Mouse (Mus musculus) limb, embryonic 15.5 days (tissue): ENCODE results near the gene Ttc19. TPM values are rescaled to one million over a fixed set of nuclear protein-coding genes. Genes with fewer than 3 reads are reported as not detected.
"Not testable (repeated sequence)": the region's sequence is repeated elsewhere in the genome, so short reads cannot be mapped to it uniquely, and the experiment has no call there.

Experiments used
- ATAC-seq: fragments of 200-750 bp; cut with Nextera tagmentation; 2 replicates; pipeline ENCODE4 v1.8.0; 2017; ENCODE audit warnings: low read depth, moderate TSS enrichment; ENCODE audit not compliant: insufficient number of reproducible peaks, low FRiP score, low TSS enrichment
- H3K27ac ChIP-seq: fragments of 300-500 bp; sonication (generic); 2 replicates; pipeline ENCODE4 v1.5.1; 2015; ENCODE audit warnings: moderate library complexity, mild to moderate bottlenecking, inconsistent platforms
- H3K27me3 ChIP-seq: fragments of 300-500 bp; sonication (generic); 2 replicates; pipeline ENCODE4 v1.6.1; 2015; ENCODE audit warnings: inconsistent platforms
- H3K36me3 ChIP-seq: fragments of 300-500 bp; sonication (generic); 2 replicates; pipeline ENCODE4 v1.6.1; 2015; ENCODE audit warnings: inconsistent platforms
- H3K4me1 ChIP-seq: fragments of 300-500 bp; sonication (generic); 2 replicates; pipeline ENCODE4 v1.6.1; 2015; ENCODE audit warnings: inconsistent platforms
- H3K4me2 ChIP-seq: fragments of 300-500 bp; sonication (generic); 2 replicates; pipeline ENCODE4 v1.6.1; 2015; ENCODE audit warnings: mild to moderate bottlenecking, inconsistent platforms
- H3K4me3 ChIP-seq: fragments of 300-500 bp; sonication (generic); 2 replicates; pipeline ENCODE4 v1.5.1; 2015; ENCODE audit warnings: mild to moderate bottlenecking, inconsistent platforms
- H3K9ac ChIP-seq: fragments of 300-500 bp; sonication (generic); 2 replicates; pipeline ENCODE4 v1.6.1; 2015; ENCODE audit warnings: inconsistent platforms
- H3K9me3 ChIP-seq: fragments of 300-500 bp; sonication (generic); 2 replicates; pipeline ENCODE4 v1.6.1; 2016; ENCODE audit warnings: inconsistent platforms
- WGBS: fragments of 180-500 bp; shearing (Covaris S2); methylation state at CpG from one replicate; pipeline ENCODE4 v1.1.7; 2015; 5-methylcytosine and 5-hydroxymethylcytosine counted together
- polyA plus RNA-seq: library from polyadenylated mRNA; unstranded; fragments of >200 nt; fragmentation: Nextera tagmentation; extraction: Ambion mirVana; gene quantifications from 2 replicates; pipeline ENCODE4 v1.2.1, GENCODE M21; 2015

Gene Ttc19
- polyA plus RNA-seq, 1 experiment from 2014 or later = 19.1 TPM

DNA sequence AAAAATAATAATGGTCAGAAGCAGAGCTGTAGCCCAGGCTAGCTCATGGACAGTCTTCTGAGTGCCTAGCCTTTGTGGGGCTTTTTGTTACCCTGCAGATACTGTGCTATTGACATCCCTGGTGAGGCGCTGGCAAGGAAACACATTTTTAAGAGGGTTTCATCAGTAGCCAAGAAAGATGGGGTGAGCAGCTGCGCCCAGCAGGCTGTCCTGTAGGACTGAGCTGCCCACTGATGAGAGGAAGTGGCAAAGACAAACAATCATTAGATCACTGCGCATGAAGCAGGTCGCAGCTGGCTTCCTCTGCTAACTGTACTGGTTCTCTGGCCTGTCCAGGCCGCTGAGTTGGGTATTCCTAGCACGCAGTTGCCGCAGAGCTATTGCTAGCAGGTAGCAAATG, 17.7 kb upstream of the Ttc19 start:
- no peak overlapping the region for H3K27ac ChIP-seq
- H3K27me3 ChIP-seq = no peaks in the 10 kb centered on the region

DNA sequence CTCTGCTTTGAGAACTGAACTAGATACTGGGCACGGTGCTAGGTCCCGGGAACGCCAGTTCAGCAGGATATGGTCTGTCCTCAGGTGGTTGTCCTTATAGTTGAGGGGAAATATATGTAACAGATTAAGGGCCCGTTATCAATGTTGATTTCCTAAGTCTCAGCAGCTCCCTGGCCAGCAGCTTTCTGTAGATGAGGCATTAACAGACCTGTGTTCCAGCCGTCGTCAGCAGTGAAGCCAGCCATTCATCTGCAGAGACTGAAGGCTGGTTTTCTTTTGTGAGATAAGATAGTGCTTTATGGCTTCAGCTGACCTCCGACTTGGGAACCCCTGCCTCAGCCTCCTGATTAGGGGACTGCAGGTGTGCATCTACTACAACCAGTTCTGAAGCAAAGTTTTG, 17.3 kb upstream of the Ttc19 start:
- 63% methylated on average over 7 of the region's 7 CpGs for WGBS
- Histone ChIP-seq H3K36me3 (peaks cover 7% of the 10 kb centered on the region; the same call in 1 of the 2 replicates), H3K27ac (no peak overlapping the region), H3K9me3 (no peaks in the 10 kb centered on the region), H3K27me3 (no peaks in the 10 kb centered on the region), H3K9ac (no peak overlapping the region), H3K4me1 (peaks cover 4% of the 10 kb centered on the region; the same call in 1 of the 2 replicates), H3K4me2 (no peak overlapping the region), H3K4me3 (no peak overlapping the region)
- no peak for ATAC-seq

More for the DNA sequence above, 17.7 kb upstream of the Ttc19 start:
- Histone ChIP-seq H3K9ac (no peak overlapping the region), H3K4me1 (no peaks in the 10 kb centered on the region), H3K36me3 (peaks cover 7% of the 10 kb centered on the region; the same call in 1 of the 2 replicates), H3K4me2 (no peak overlapping the region), H3K9me3 (no peaks in the 10 kb centered on the region), H3K4me3 (no peak overlapping the region)
- ATAC-seq = no peak
- WGBS = 83% methylated on average over 7 of the region's 7 CpGs

DNA sequence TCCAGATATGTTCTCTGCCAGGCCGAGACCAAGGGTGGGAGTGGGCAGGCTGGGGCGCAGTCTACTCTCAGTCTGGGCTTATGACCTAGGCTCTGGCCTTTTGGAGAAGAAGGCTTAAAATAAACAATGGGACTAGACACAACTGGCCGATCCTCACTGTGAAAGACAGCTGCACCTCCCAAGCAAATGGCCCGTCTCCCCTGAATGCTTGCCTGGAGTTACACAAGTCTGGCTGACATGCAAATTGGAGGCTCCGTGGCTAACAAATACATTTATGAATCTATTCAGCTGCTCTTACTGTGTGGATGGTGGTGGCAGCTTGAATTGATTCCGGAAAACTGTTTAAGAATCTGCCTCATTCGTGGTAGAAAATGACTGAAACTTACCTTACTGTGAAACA, 15.6 kb upstream of the Ttc19 start:
- Histone ChIP-seq H3K36me3 (peaks cover 7% of the 10 kb centered on the region; the same call in 1 of the 2 replicates), H3K4me3 (no peak overlapping the region), H3K27me3 (no peaks in the 10 kb centered on the region), H3K9ac (no peak overlapping the region), H3K9me3 (no peaks in the 10 kb centered on the region), H3K4me1 (peaks cover 5% of the 10 kb centered on the region; the same call in 1 of the 2 replicates), H3K27ac (no peak overlapping the region), H3K4me2 (no peak overlapping the region)
- no peak for ATAC-seq
- WGBS = 82% methylated on average over 7 of the region's 7 CpGs

DNA sequence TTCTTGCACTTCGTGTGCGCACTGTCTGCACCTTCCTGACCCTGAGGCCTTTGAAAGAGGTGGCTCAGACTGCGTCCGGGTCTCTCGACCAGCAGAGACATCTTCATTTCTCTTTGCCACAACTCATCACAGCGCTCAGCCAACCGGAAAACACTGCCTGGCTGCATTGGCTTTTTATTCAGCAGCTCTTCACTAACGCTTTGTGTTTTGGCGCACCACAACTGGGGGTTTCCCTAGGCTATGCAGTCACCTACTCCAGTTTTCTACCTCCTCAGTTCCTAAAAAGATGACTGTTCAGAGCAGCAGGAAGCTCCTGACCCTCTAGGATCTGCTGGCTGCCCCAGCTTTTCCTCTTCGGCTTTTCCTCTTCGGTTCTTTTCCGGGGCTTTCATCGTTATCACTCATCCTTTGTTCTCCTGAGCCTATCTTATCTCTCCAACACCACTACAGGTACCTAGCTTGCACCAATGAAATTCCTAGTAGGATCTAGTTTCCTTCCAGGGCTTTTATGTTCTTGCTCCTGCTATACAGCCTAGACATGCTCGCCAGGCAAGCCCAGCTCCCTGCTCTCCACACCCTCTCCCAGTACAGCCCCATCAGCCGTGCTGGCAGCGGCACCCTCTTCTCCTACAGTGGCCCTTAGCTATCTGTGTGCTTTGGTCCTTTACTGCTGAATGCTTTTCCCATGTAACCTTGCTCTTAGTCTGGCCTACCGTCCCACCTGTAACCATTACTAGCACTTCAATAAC, 14.6 kb upstream of the Ttc19 start:
- peaks cover 5% of the 10 kb centered on the region; the same call in 1 of the 2 replicates for H3K4me1 ChIP-seq
- peaks cover 7% of the 10 kb centered on the region; the same call in 1 of the 2 replicates for H3K36me3 ChIP-seq
- H3K4me2 ChIP-seq = no peak overlapping the region
- 78% methylated on average over 17 of the region's 17 CpGs for WGBS
- no peak overlapping the region for H3K27ac ChIP-seq
- no peak for ATAC-seq
- H3K27me3 ChIP-seq = no peaks in the 10 kb centered on the region
- no peak overlapping the region for H3K4me3 ChIP-seq
- H3K9ac ChIP-seq = no peak overlapping the region
- no peaks in the 10 kb centered on the region for H3K9me3 ChIP-seq

DNA sequence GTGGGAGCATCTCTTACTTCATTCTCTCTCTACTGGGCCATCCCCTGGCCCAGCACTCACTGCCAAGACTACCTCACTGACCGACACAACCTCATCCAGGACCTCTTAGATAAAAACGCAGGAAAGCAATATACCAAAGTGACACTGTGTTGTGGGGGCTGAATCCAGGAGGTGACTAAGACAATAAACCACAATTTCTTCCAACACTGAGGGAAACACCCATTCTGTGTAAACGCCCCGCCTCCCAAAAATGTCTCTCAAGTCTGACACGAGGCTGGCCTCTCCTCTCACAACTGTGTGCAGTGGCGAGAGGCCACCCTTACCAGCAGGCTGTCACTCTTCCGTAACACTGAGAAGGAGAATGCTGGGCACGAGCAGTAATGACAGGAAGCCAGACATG, 12.9 kb upstream of the Ttc19 start:
- Histone ChIP-seq H3K9me3 (no peaks in the 10 kb centered on the region), H3K27ac (no peak overlapping the region), H3K9ac (no peak overlapping the region), H3K36me3 (peaks cover 7% of the 10 kb centered on the region; the same call in 1 of the 2 replicates), H3K4me1 (peaks cover 5% of the 10 kb centered on the region; the same call in 1 of the 2 replicates), H3K27me3 (no peaks in the 10 kb centered on the region), H3K4me2 (no peak overlapping the region), H3K4me3 (no peak overlapping the region)
- WGBS = 71% methylated on average over 8 of the region's 8 CpGs
- no peak for ATAC-seq

DNA sequence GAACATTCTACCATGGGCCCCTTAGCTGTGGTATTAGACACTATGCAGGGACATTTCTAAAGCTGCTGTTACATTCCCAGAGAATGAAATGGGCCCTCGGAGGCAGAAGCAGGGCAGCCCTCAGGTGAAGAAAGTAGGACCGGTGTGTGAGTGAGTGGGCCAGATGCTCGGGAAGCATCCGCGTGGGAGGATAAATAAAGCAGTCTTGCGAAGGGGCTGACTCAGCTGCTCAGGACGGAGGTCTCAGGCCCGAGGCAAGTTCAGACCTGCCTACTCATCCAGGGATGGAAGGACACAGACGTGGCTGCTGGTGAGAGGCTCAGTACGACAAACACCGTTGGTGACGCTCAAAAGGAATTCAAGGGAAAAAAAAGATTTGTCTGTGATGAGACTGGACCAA, 12.2 kb upstream of the Ttc19 start:
- Histone ChIP-seq H3K4me3 (no peak overlapping the region), H3K4me2 (no peak overlapping the region), H3K36me3 (peaks cover 7% of the 10 kb centered on the region; the same call in 1 of the 2 replicates), H3K27me3 (no peaks in the 10 kb centered on the region), H3K9ac (no peak overlapping the region), H3K27ac (no peak overlapping the region), H3K4me1 (peaks cover 5% of the 10 kb centered on the region; the same call in 1 of the 2 replicates), H3K9me3 (no peaks in the 10 kb centered on the region)
- no peak for ATAC-seq
- WGBS = 65% methylated on average over 12 of the region's 12 CpGs

DNA sequence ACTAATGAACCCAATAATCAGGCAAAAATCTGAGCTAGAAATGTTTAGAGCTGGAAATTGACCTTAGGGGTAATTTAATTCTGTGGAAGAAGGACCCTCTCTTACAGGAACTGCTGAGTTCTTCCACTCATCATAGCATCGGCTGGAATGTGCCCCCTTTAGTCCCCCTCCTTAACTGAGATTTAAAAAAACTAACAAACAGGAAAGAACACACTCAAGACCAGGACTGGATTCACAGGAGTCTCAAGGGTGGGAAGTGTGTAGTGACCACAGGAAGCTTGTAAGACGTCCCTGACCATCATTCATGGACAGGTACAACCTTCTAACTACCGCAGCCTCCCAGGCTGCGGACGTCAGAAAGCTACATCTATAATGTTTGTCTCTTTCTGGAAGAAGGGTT, 10.4 kb upstream of the Ttc19 start:
- no peaks in the 10 kb centered on the region for H3K9me3 ChIP-seq
- ATAC-seq = no peak
- no peak overlapping the region for H3K4me3 ChIP-seq
- H3K27ac ChIP-seq = no peak overlapping the region
- H3K36me3 ChIP-seq = peaks cover 4% of the 10 kb centered on the region; the same call in 1 of the 2 replicates
- no peak overlapping the region for H3K4me2 ChIP-seq
- 49% methylated on average over 5 of the region's 5 CpGs for WGBS
- no peaks in the 10 kb centered on the region for H3K27me3 ChIP-seq
- no peak overlapping the region for H3K9ac ChIP-seq
- H3K4me1 ChIP-seq = peaks cover 5% of the 10 kb centered on the region; the same call in 1 of the 2 replicates

DNA sequence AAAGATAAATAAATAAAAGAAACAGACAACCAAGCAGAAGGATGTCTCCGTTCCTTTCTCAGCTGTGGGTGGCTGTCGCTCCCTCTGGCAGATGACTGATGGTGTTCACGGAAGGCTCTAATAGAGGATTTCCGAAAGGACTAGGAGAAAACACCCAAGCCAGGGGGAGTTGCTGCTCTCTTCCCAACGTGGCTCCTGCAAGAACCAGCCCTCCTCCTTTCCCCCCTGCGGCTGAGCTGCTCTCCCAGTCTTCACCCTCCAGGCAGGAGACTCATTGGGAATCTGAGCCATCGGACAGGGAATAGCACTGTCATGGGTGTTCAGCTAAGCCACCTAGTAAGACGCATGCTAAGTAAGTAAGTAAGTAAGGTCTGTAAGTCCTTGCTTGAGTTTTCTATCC, 4.2 kb upstream of the Ttc19 start:
- no peak overlapping the region for H3K4me3 ChIP-seq
- H3K4me1 ChIP-seq = 0 out of 2 replicates have a peak, but pooled peaks cover 3% of the 10 kb centered on the region
- H3K27me3 ChIP-seq = no peaks in the 10 kb centered on the region

DNA sequence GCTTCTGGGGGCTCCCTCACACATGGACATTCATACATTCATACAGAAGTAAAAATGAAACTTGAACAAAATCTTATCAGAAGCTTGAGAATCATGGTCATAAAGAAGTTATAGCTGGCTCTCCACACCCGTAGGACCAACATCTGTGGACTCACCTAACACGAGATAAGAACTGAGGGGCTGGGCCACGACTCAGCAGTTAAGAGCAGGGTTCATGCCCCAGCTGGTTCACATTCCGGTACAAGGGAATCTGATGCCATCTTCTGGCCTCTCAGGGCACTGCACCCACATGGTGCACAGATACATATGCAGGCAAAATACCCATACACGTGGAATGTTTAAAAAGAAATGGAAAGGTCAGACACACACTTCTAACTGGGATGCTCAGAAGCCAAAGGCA, 3.2 kb upstream of the Ttc19 start:
- no peak for ATAC-seq
- Histone ChIP-seq H3K4me3 (no peak overlapping the region), H3K27ac (no peak overlapping the region), H3K27me3 (no peaks in the 10 kb centered on the region), H3K36me3 (no peaks in the 10 kb centered on the region), H3K4me1 (peaks cover 4% of the 10 kb centered on the region; the same call in 1 of the 2 replicates), H3K9me3 (no peaks in the 10 kb centered on the region), H3K9ac (no peak overlapping the region), H3K4me2 (no peak overlapping the region)
- 16% methylated on average over 5 of the region's 5 CpGs for WGBS

More for the DNA sequence above, 4.2 kb upstream of the Ttc19 start:
- no peak for ATAC-seq
- H3K9me3 ChIP-seq = no peaks in the 10 kb centered on the region
- no peak overlapping the region for H3K4me2 ChIP-seq
- H3K36me3 ChIP-seq = no peaks in the 10 kb centered on the region
- 63% methylated on average over 8 of the region's 8 CpGs for WGBS
- H3K9ac ChIP-seq = no peak overlapping the region
- no peak overlapping the region for H3K27ac ChIP-seq

DNA sequence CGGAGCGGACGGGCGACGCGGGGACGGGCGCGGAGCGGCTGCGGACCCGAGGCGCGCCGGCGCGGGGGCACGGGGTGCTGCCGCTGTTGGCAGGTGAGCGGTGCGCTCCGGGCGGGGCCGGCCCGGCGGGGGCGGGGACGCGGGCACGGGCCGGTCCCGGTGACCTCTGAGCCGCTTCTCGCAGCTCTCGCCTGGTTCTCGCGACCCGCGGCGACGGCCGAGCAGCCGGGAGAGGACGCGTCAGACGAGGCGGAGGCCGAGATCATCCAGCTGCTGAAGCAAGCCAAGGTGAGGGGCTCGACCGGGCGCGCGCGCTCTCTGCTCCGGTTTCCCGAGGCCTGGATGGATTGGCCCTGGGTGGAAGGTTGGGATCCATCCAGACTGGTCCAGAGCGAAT, 326 bp downstream of the Ttc19 start:
- WGBS = under 1% methylated on average over 26 of the region's 57 CpGs
- ATAC-seq = peak; percentile 65

DNA sequence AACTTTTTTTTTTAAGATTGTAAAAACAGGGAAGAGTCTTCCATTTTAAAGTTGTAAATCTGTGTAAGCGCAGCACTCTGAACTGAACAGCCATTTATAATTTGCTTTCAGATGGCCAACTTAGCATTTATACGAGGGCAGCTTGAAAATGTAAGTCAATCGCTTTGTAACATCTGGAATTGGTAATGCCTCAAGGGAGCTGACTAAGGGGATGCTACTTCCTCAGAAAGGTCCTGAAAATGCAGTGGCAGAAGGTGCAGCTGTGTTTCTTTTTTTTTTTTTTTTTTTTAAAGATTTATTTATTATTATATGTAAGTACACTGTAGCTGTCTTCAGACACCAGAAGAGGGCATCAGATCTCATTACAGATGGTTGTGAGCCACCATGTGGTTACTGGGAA, 2.7 kb downstream of the Ttc19 start:
- H3K9ac ChIP-seq, H3K4me1 ChIP-seq, ATAC-seq, H3K9me3 ChIP-seq, H3K4me3 ChIP-seq, H3K27me3 ChIP-seq, H3K27ac ChIP-seq, H3K4me2 ChIP-seq: not testable (repeated sequence)
- H3K36me3 ChIP-seq = peaks cover 28% of the 10 kb centered on the region
- 43% methylated on average over 3 of the region's 3 CpGs for WGBS

More for the DNA sequence above, 326 bp downstream of the Ttc19 start:
- Histone ChIP-seq H3K27me3 (no peaks in the 10 kb centered on the region), H3K9ac (peak overlapping the region; percentile 82), H3K4me1 (peaks cover 4% of the 10 kb centered on the region; the same call in 1 of the 2 replicates), H3K4me3 (peak overlapping the region; percentile 95), H3K36me3 (peaks cover 13% of the 10 kb centered on the region), H3K4me2 (peak overlapping the region; percentile 56), H3K9me3 (no peaks in the 10 kb centered on the region), H3K27ac (peak overlapping the region; percentile 93)

DNA sequence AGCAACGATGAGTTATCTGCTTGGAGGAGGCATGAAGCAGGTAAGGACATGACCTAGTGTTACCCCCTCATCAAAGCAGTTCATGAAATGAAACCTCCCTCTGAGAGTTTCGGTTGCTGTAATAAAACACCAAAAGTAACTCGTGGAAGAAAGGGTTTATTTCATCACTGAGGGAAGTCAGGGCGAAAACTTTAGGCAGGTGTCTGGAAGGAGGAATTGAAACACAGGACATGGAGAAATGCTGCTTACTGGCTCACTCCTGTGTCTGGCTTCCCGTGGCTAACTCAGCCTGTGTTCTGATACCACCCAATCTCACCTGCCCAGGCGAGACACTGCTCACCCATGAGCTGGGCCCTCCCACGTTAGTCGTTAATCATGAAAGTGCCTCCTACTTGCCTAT, 3.7 kb downstream of the Ttc19 start:
- H3K4me3 ChIP-seq = no peak overlapping the region

More for the DNA sequence above, 3.7 kb downstream of the Ttc19 start:
- H3K27me3 ChIP-seq = no peaks in the 10 kb centered on the region
- no peak for ATAC-seq
- H3K36me3 ChIP-seq = peaks cover 33% of the 10 kb centered on the region
- 63% methylated on average over 8 of the region's 8 CpGs for WGBS
- H3K9me3 ChIP-seq = no peaks in the 10 kb centered on the region
- peaks cover 4% of the 10 kb centered on the region; the same call in 1 of the 2 replicates for H3K4me1 ChIP-seq
- no peak overlapping the region for H3K4me2 ChIP-seq
- no peak overlapping the region for H3K9ac ChIP-seq
- H3K27ac ChIP-seq = no peak overlapping the region
